Mouse (Mus musculus): ENCODE results near the gene Anapc15. TPM values are rescaled to one million over a fixed set of nuclear protein-coding genes. Genes with fewer than 3 reads are reported as not detected.

The Anapc15 gene
- total RNA-seq, 2 experiments from 2014 or later, result 28.4 to 35.1 TPM

DNA sequence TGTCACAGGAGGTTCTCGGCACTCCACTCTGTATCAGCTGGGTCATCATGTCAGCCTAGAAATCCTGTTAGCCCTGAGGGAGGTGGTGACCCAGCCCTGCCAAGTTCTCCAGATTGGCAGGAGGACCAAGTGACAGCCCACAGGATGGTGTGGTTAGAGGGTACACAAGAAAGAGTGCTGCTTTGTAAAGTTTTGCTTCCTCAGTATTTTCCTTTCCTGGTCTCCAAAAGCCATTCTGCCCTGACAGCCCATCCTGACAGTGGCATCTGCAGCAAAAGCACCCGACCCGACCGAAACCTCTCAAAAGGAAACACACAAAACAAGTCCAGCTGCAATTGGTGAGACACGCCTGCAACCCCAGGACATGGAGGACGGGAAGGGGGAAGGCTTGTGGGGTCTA, 19.3 kb upstream of the Anapc15 start:
- no peak for DNase-seq (ENCODE audit: extremely low spot score in 1 of 2, low spot score in 1 of 2)

DNA sequence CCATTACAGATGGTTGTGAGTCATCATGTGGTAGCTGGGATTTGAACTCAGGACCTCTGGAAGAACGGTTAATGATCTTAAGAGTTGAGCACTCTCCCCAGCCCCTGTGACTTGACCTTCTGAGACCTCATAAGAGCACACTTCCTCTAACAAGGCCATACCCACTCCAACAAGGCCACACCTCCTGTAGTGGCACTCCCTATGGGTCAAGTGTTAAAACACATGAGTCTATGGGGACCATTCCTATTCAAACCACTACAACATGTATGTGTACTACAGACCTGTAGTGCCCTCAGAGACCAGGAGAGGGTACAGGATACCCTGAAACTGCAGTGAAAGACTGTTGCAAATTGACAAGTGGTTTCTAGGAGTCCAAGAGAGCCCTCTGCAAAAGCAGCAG, 15.6 kb upstream of the Anapc15 start:
- DNase-seq (ENCODE audit: extremely low spot score in 1 of 2, low spot score in 1 of 2), result no peak

DNA sequence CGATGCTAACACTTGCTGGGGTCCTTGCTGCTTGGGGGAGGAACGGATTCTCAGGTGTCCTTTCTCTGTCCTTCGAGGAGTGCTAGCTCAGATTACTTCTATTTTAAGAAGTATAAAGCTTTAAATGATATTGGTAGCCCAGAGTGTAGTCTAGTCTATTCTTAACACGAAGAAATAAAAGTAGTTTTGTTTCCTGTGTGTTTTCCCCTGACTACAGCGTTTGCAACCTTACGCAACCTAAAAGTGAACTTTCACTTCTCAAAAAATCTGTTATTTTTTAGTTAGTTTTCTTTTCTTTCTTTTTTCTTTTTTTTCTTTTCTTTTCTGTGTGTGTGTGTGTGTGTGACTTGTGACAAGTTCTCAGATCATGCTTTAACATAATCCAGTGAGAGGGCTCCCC, 11.8 kb upstream of the Anapc15 start:
- no peak for DNase-seq (ENCODE audit: extremely low spot score in 1 of 2, low spot score in 1 of 2)

DNA sequence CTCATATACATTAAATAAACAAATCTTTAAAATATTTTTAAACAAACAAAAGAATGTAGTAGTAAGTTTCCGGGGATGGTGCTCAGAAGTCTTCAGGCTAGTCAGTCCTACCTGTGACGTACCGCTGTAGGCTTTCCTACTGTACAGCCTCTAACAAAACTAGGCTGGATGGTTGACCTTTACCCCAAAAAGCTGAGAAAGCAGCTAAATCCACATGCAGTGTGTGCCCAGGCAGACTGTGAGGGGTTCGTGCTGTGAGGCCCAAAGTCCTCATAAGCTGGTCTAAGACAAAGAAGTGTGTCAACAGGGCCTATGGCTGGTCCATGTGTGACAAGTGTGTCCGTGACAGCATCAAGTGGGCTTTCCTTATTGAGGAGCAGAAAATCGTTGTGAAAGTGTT, 10.7 kb upstream of the Anapc15 start:
- DNase-seq (ENCODE audit: extremely low spot score in 1 of 2, low spot score in 1 of 2), result no peak

DNA sequence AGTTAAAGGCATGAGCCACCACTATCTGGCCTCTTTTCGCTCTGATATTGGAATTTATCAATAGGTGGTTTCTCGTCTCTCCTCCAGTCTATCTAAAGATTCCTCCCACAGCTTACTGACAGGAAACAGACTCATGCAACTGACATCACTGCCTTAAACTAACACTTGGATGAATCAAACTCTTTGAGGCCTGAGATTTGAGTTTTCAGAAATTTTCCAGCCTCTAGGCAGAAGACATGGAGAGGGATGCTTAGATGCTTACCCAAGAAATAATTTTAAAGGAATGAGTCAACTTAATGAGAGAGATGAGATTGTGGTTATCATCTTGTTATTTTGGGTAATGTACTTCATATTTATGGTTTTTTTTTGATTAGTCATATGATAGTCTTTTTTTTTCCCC, 9.7 kb upstream of the Anapc15 start:
- no peak for DNase-seq (ENCODE audit: extremely low spot score in 1 of 2, low spot score in 1 of 2)

DNA sequence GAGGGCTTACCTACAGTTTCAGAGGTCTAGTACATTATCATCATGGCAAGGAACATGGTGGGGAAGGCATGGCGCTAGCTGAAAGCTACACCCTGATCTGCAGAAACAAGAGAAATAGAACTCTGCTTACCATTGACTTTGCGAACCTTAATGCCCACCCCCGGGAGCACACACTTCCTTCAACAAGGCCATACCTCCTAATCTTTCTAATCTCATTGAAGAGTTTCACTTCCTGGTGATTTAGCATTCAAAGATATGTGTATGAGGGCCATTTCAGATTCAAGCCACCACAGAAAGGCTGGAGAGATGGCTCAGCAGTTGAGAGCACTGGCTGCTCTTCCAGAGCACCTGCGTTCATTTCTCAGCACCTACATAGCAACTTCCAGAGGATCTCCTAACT, 6.4 kb upstream of the Anapc15 start, which contains the start of gene Folr2:
Folr2 (minus strand) TSS at position 101 of the 400 bp plus-strand sequence.
- DNase-seq (ENCODE audit: extremely low spot score in 1 of 2, low spot score in 1 of 2), result no peak

DNA sequence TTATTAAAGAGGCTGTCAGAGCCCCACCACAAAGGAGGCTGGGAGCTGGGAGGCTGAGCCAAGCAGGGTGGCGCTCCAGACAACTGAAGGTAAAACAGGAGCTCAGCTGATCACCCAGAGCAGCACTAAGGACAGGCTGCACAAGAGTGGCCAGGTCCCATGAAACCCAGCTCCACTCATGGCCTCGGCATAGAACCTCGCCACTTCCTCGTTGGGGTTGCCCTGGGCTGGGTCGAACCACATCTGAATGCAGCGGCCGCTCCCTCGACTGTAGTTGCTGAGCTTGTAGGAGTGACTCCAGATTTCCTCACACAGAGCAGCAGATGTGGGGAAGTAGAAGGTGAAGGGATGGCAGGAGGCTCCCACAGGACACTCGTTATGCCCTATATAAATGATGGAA, 5.2 kb upstream of the Anapc15 start:
- no peak for DNase-seq (ENCODE audit: extremely low spot score in 1 of 2, low spot score in 1 of 2)

DNA sequence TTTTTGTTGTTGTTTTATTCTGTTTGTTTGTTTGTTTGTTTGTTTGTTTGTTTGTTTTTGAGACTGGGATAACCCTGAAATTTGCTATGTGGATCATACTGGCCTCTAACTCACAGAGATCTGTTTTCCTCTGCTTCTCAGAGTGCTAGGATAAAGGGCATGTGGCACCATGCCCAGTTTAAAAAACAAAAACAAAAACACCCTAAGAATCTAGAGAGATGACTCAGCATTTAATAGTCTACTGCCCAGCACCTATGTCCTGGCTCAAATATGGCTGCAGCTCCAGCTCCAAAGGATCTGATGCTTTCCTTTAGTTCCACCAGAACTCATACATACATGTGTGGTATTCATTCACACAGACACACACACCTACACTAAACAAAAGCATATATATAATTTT, 2.5 kb upstream of the Anapc15 start:
- no peak for DNase-seq (ENCODE audit: extremely low spot score in 1 of 2, low spot score in 1 of 2)

DNA sequence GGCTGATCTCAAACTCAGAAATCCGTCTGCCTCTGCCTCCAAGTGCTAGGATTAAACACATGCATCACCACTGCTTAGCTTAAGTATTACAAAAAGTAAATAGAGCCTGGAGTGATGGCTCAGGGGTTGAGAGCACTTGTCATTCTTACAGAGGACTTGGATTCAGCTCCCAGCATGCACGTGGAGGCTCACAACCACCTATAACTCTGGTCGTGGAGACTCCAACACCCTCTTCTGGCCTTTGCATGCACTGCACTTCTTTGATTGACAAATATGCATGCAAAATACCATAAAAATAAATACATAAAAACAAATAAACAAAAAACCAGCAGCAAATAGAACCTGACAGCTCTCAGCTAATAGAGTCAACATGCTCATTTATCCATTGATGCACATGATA, 1.2 kb upstream of the Anapc15 start:
- no peak for DNase-seq (ENCODE audit: extremely low spot score in 1 of 2, low spot score in 1 of 2)

DNA sequence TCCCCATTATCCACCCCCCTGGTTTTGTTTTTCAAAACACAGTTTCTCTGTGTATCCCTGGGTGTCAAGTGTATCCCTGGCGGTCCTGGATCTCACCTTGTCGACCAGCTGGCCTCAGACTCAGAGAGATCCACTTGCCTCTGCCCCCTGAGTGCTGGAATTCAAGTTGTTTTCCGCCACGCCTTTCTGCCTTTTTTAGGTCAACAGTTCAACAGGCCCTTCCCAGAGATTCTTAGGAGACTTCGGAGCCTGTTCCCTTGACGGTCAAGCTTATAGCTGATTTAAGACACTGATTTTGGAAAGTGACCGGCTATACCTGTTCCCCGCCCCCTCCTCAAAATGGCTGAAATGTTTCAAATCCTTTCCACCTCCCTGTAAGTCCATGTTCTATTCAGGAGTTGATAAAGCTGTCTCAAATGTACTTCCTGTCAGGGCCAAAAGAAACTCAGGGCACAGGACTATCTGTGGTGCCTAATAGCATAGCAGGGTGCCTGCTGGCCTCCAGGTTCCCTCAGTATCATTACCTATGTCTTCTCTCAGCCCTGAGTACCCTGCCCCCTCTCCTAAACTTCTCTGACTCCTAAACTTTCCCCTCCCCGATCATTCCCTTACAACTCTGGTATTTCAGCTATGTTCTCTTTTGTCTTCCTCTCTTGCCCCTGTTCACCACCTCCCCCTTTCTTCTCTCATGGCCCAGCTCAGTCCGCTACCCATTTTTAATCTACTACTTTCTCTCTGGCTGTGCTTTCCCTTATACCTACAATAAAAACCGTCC, 3.2 kb downstream of the Anapc15 start:
- DNase-seq (ENCODE audit: extremely low spot score in 1 of 2, low spot score in 1 of 2), result no peak

DNA sequence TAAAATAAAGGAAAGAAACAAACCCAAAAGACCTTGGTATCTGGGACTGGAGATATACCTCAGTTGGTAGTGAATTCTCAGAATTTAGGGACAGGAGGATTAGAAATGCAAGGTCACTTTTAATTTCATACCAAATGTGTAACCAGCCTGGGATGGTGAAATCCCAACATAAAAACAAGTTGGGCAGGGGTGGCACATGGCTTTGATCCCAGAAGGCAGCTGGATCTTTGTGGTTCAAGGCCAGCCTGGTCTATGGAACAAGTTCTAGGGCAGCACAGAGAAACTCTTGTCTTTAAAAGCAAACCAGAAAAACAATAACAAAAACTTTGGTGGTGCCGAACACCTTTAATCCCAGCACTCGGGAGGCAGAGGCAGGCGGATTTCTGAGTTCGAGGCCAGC, 4.0 kb downstream of the Anapc15 start:
- DNase-seq (ENCODE audit: extremely low spot score in 1 of 2, low spot score in 1 of 2), result no peak

DNA sequence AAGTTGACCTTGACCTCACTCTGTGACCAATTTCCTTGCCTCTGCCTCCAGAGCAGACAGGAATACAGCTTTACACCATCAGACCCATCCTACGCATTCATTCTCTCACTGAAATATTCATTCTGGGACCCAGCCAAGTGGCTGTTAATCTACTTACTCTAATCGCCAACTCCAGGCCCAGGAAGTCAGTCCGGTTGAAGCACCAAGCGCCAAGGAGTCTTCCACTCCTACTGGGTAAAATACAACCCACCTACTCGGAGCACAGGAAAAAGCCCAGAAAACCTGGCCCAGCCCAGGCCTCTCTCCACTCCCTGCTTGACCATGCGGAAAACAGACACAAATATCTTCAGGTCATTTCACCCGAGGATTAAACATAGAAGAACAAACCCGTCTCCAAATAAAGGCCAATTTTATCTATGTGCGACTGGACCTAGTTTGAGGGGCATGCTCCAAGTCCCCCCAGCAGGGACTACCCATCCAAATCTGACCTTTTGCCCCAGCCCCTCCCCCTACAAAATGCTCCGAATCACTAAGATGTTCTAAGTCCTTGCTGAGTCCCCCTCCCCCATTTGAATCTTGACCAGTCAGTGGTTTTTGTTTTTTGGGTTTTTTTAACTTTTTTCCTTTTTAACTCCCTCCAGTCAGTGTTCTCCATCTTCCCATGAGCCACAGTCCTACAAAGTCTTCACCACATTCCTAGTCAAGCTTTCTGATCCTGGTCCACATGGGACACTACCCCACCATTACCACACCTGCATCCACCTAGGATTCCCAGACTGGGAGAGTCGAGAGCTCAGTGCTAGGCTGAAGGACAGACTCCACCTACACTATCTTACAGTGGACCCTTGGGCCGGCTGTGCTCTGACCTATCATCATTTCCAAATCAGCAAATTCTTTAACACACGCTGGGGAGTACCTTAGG, 5.0 kb downstream of the Anapc15 start:
- no peak for DNase-seq (ENCODE audit: extremely low spot score in 1 of 2, low spot score in 1 of 2)

DNA sequence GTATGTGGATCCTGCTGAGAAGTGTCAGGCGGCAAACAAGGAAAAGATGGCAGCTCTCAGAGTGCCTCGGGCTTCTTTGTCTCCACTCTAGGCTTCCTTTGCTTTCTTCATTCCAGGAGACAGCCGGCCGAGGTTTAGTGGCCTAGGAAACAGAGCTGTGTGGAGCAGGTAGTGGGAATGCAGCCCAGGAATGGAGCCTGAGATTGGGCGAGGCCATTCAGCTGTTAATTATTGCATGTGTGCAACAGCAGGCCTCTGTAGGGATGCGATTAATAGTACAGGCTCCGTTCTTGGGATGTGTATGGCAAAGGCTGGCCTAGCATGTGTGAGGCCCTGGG, 5.6 kb downstream of the Anapc15 start:
- DNase-seq (ENCODE audit: extremely low spot score in 1 of 2, low spot score in 1 of 2), result no peak

DNA sequence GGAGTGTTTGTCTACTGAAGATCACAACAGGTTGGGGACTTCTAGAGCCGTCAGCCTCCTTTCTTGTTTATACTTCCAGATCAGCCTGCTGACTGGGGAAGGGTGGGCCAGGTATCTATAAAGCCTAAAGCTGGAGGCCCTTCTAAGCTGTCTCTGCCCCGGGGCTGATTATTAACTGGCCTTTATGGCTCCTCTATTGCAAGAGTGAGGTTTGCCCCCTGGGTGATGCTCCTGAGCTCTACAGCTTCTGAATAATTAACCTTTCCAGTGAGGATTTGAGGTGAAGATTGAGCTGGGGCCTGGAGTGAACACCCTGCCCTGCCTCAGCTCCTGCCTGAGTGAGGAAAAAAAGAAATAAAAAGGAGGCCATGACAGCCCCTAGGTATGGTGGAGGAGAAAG, 7.1 kb downstream of the Anapc15 start, which contains the start of gene Folr1:
Folr1 (minus strand) TSS at position 160 of the 400 bp plus-strand sequence.
- DNase-seq (ENCODE audit: extremely low spot score in 1 of 2, low spot score in 1 of 2), result no peak

DNA sequence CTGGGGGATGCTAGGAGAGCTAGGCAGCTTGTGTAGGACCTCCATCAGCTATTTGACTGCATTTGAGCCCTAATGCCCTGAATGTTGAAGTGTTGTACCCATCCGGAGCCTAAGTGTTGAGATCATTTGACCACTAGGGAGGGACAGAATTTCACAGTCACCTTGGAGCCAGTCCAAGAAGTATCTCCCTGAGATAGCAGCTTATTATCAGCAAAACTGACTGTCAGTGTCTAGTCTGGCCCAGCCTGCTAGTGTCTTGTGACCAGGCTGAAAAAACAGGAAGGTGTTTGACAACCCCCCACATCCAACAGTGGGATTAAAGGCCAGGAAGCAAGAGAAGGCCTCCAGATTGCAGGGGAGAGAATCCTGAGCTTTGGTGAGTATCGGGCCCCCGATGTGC, 7.8 kb downstream of the Anapc15 start:
- DNase-seq (ENCODE audit: extremely low spot score in 1 of 2, low spot score in 1 of 2), result no peak

DNA sequence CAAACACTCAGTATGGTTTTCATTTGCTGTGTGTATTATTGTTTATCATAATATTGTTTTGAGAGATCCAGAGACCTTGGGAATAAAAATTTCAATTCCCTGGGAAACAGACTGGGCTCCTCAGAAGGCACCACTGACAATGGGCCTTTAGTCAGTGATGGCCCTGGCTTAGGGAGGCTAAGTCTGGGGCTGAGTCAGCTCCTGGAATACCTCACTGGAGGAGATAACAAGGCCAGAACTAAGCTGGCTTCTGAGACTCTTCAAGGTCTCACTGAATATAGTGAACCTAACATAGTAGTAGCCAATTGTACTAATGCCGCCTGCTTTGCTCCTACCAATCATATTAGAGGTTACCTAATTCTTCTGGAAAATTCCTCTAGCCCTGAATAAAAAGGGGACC, 12.5 kb downstream of the Anapc15 start:
- DNase-seq (ENCODE audit: extremely low spot score in 1 of 2, low spot score in 1 of 2), result no peak

DNA sequence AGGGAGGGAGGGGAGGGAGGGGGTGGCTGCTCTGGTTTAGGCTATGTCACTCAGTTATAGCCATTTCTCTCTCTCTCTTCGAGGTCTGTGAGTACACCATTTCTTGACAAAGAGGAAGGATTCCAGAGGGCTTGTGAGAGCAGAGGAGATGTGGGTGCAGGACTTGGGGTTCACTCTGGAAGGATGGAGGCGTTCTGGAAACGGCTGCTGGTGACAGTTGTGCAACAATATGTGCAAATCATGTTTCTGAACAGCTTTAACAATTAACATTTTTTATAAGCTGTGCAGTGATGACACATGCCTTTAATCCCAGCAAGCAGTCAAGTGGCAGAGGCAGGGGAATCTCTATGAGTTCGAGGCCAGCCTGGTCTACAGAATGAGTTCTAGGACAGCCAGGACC, 17.3 kb downstream of the Anapc15 start:
- peak in 1 of 2 experiments; percentile 23 for DNase-seq (ENCODE audit: extremely low spot score in 1 of 2, low spot score in 1 of 2)

DNA sequence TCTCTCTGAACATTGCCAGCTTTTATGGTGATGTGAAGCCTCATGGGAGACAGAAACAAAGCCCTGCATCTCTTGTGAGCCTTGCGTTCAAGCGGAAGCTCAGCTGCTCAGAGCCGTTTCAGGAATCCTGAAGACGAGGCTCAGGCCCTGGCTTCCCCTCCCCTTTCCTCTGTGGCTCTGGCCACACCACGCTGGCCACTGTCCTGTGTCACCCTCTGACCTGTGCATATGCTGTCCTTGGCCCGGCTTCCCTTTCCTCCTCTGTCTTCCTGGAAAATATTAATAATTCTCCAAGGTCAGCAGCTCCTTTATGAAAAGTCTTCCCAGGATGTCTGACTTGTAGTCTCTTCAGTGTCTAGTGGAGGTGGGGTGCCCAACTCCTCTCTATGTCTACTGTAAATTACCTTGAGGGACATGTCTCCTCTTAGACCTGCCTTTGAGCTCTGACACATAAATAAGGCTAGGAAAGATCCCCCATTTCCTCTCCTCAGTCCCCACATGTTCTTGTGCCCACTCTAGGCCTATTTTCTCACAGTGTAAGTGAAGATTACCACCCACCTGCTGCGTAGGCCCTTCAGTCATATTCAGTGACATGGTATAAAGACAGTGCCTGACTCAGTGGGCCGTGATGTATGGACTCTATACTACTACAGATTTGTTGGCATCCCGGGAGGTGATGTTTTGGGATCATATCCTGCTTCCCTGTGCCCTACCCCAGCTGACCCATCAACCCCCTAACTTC, 19.1 kb downstream of the Anapc15 start:
- DNase-seq (ENCODE audit: extremely low spot score in 1 of 2, low spot score in 1 of 2), result no peak

DNA sequence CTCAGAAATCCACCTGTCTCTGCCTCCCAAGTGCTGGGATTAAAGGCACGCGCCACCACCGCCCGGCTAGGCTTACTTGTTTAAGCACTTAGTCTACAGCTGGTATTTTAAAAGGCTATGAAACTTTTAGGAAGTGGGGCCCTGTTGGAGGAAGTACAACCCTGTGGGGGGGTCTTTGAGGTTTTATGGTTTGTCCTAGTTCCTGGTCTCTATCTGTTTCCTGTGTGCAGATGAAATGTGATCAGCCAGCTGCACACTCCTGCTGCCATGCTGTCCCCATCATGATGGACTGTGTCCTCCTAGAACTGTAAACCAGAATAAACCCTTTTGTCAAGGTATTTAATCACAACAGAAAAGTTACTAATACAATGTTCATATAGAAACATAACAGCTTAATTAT, 20.6 kb downstream of the Anapc15 start:
- no peak for DNase-seq (ENCODE audit: extremely low spot score in 1 of 2, low spot score in 1 of 2)

DNA sequence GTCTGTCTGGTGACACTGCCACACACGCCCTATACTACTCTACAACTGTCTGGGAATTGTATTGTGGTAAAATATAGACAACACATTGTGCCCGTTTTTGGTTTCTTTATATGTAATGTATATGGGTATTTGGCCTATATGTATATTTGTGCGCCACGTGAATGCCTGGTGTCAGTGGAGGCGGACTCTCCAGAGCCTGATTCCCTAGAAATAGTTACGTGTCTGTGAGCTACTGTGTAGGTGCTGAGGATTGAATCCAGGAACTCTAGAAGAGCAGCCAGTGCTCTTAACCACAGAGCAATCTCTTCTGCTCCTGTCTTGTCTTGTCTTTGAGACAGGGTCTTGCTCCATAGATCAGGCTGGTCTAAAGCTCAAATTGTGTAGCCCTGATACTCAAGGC, 22.8 kb downstream of the Anapc15 start:
- DNase-seq (ENCODE audit: extremely low spot score in 1 of 2, low spot score in 1 of 2), result no peak

DNA sequence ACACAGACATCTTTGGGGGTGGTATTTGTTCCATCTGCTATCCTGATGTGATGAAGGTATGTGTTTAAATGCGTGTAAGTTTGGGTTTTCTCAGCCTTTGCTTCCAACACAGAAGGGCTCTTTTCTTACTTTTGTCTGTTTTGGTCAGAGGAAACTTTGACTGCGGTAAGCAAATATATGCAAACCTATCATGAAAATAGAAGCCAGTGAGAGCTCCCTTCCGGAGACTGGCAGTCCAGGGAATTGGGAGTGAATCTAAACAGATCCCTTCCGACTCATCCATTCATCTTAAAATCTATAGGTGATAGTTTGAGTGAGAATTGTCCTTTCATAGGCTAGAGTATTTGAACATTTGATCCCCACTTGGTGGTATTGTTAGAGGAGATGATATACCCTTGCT, 24.9 kb downstream of the Anapc15 start:
- DNase-seq (ENCODE audit: extremely low spot score in 1 of 2, low spot score in 1 of 2), result no peak

Data from layer of hippocampus, postnatal 25 days (tissue).